Mouse (Mus musculus) stomach, embryonic 14.5 days (tissue): ENCODE results near the gene Gse1. TPM values are rescaled to one million over a fixed set of nuclear protein-coding genes. Genes with fewer than 3 reads are reported as not detected.
A peak's percentile ranks its signal among the peaks of the same experiment; 100 is the strongest.

Source experiments
- ATAC-seq: fragments of 200-750 bp; cut with Nextera tagmentation; 2 replicates; pipeline ENCODE4 v1.8.0; 2017; ENCODE audit warnings: low read depth, moderate TSS enrichment; ENCODE audit not compliant: insufficient number of reproducible peaks, insufficient read depth, low FRiP score
- H3K27ac ChIP-seq: fragments of 300-500 bp; sonication (generic); 2 replicates; pipeline ENCODE4 v1.5.1; 2014; ENCODE audit warnings: mild to moderate bottlenecking, low read length, moderate library complexity, mixed read lengths
- H3K27me3 ChIP-seq: fragments of 300-500 bp; sonication (generic); 2 replicates; pipeline ENCODE4 v1.6.1; 2014; ENCODE audit warnings: low read length, control low read depth, mixed read lengths; ENCODE audit not compliant: control insufficient read depth, insufficient read depth
- H3K36me3 ChIP-seq: fragments of 300-500 bp; sonication (generic); 2 replicates; pipeline ENCODE4 v1.6.1; 2014; ENCODE audit warnings: mild to moderate bottlenecking, control low read depth, low read length, moderate library complexity, mixed read lengths; ENCODE audit not compliant: control insufficient read depth, insufficient read depth
- H3K4me1 ChIP-seq: fragments of 300-500 bp; sonication (generic); 2 replicates; pipeline ENCODE4 v1.6.1; 2014; ENCODE audit warnings: low read length, control low read depth, mixed read lengths; ENCODE audit not compliant: control insufficient read depth, insufficient read depth
- H3K4me2 ChIP-seq: fragments of 300-500 bp; sonication (generic); replicated peaks from 2 replicates; pipeline ENCODE4 v1.6.1; 2014; ENCODE audit warnings: low read depth, low read length, control low read depth
- H3K4me3 ChIP-seq: fragments of 300-500 bp; sonication (generic); 2 replicates; pipeline ENCODE4 v1.5.1; 2014; ENCODE audit warnings: low read depth, low read length, control low read depth
- H3K9ac ChIP-seq: fragments of 300-500 bp; sonication (generic); replicated peaks from 2 replicates; pipeline ENCODE4 v1.6.1; 2014; ENCODE audit warnings: low read depth, mild to moderate bottlenecking, control low read depth, low read length, moderate library complexity, mixed read lengths
- H3K9me3 ChIP-seq: fragments of 300-500 bp; sonication (generic); 2 replicates; pipeline ENCODE4 v1.6.1; 2016; ENCODE audit warnings: low read depth, low read length, control low read depth; ENCODE audit not compliant: control insufficient read depth
- WGBS: fragments of 180-500 bp; shearing (Covaris S2); extraction: QIAGEN DNeasy Blood & Tissue Kit; methylation state at CpG from one replicate; pipeline ENCODE4 v1.1.7; 2014; 5-methylcytosine and 5-hydroxymethylcytosine counted together
- polyA plus RNA-seq: library from polyadenylated mRNA; unstranded; fragments of >200 nt; fragmentation: Nextera tagmentation; extraction: Ambion mirVana; gene quantifications from 2 replicates; pipeline ENCODE4 v1.2.1, GENCODE M21; 2014

Gse1 gene
- polyA plus RNA-seq, 1 experiment from 2014 or later = 11.1 TPM

DNA sequence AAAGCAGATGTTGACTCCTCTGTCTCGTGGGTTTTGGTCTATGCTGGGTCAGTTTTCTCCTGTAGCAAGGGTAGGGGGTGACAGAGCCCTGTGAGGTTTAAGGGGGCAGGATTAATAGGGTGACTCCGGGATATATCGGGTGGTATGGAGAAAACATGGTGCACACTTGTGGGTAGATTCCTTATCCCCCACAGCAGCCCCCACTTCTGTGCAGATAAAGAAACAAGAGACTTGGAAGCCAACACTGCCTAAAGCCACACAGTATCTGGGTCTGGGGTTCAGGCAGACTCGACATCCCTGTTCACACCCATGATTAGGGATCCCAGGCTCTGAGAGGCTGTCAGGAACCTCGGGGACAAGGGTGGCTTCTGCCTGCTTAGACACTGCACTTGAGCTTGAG is 192.0 kb downstream of the Gse1 start:
- no peaks in the 10 kb centered on the region for H3K27me3 ChIP-seq
- 71% methylated on average over 5 of the region's 5 CpGs for WGBS
- no peak for ATAC-seq
- peaks cover 74% of the 10 kb centered on the region for H3K4me1 ChIP-seq
- H3K27ac ChIP-seq = no peak overlapping the region
- H3K9me3 ChIP-seq = no peaks in the 10 kb centered on the region
- no peak overlapping the region for H3K9ac ChIP-seq
- no peaks in the 10 kb centered on the region for H3K36me3 ChIP-seq
- no peak overlapping the region for H3K4me2 ChIP-seq
- H3K4me3 ChIP-seq = no peak overlapping the region

DNA sequence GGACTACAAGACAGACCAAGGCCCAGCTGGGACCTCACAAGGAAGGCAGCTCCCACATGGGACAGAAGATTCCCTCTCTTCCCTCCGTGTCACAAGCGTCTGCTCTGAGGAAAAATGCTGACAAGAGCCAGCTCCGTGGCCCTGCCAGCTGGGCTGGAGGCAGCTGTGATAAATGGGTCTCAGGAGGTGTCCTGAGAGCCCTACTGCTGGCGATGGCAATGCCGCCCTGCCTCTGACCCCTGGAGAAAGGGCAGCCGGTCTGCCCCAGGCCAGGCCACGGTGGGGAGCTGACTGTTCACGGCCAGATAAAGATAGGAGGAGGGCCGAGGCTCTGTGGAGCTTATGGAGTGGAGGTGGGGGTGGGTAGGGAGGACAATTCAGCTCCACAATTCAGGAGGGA is 193.4 kb downstream of the Gse1 start:
- WGBS = 16% methylated on average over 9 of the region's 9 CpGs
- Histone ChIP-seq H3K9ac (no peak overlapping the region), H3K4me2 (no peak overlapping the region), H3K36me3 (no peaks in the 10 kb centered on the region), H3K9me3 (no peaks in the 10 kb centered on the region), H3K27me3 (no peaks in the 10 kb centered on the region), H3K27ac (0 out of 2 replicates have a peak overlapping the region, but pooled peaks have one; percentile 2), H3K4me3 (no peak overlapping the region), H3K4me1 (peaks cover 74% of the 10 kb centered on the region)
- ATAC-seq = no peak

DNA sequence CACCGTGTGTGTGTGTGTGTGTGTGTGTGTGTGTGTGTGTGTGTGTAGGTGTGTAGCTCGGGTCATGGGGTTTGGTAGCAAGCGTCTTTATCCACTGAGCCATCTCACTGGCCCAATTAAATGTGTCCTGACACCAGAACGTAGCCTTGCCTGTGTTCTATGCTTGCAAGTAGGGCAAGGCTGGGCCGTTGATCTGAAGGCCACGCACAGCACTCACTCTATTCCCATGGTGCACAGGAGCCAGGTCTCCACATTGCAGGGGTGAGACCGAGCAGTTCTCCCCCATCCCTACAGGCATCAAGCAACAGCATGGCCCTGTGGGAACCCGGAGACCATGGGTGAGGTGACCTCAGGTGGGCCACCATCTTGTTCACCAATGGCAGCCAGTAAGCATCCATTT is 194.0 kb downstream of the Gse1 start:
- Histone ChIP-seq H3K9ac (no peak overlapping the region), H3K27me3 (no peaks in the 10 kb centered on the region), H3K36me3 (no peaks in the 10 kb centered on the region), H3K9me3 (no peaks in the 10 kb centered on the region), H3K4me1 (peaks cover 74% of the 10 kb centered on the region), H3K4me2 (no peak overlapping the region), H3K27ac (no peak overlapping the region), H3K4me3 (no peak overlapping the region)
- 88% methylated on average over 8 of the region's 8 CpGs for WGBS
- ATAC-seq = no peak

DNA sequence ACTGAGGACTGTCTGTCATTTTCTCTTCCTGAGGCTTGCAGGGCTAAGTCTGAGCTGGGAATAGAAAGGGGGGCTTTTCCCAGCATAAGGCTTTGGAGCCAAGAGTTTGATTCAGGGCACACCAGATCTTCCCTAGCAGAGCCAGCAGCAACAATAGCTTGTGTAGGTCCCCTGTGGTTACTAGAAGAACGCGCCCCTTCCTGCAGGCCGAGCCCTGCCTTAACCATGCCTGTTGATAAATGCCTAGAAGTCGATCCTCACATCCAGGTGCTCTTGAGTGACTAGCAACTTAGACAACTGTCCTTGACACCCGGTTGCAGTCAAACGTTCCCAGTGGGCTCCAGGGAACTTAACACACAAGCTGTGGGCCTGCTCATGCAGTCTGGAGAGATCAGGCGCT is 195.3 kb downstream of the Gse1 start:
- no peak for ATAC-seq
- H3K27ac ChIP-seq = no peak overlapping the region
- peaks cover 65% of the 10 kb centered on the region for H3K4me1 ChIP-seq
- 47% methylated on average over 7 of the region's 7 CpGs for WGBS
- H3K27me3 ChIP-seq = no peaks in the 10 kb centered on the region
- no peaks in the 10 kb centered on the region for H3K9me3 ChIP-seq
- no peak overlapping the region for H3K4me2 ChIP-seq
- H3K9ac ChIP-seq = no peak overlapping the region
- H3K36me3 ChIP-seq = no peaks in the 10 kb centered on the region
- no peak overlapping the region for H3K4me3 ChIP-seq

DNA sequence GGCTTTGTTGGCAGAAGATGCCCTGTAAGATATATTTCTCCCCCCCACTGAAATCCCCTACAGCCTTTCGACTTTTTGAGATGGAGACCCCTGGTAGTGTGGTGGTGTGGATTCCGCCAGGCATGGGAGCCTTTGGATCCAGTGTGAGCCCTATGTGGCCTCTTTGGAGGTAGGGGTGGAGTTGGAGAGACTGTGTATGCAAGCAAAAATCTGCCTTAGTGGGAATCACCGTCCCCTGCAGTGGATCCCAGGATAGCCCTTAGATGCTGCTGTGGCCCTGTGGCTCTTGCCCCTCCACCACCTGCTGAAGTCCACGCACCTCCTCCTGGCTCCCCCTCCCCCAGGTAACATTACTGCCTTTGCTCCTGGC is 196.6 kb downstream of the Gse1 start:
- Histone ChIP-seq H3K9me3 (no peaks in the 10 kb centered on the region), H3K4me1 (peaks cover 65% of the 10 kb centered on the region), H3K27ac (peak overlapping the region; percentile 80), H3K4me3 (no peak overlapping the region), H3K9ac (no peak overlapping the region), H3K36me3 (no peaks in the 10 kb centered on the region), H3K27me3 (no peaks in the 10 kb centered on the region), H3K4me2 (peak overlapping the region; percentile 18; the same call in 1 of the 2 replicates)
- WGBS = 22% methylated on average over 4 of the region's 4 CpGs
- ATAC-seq = no peak

DNA sequence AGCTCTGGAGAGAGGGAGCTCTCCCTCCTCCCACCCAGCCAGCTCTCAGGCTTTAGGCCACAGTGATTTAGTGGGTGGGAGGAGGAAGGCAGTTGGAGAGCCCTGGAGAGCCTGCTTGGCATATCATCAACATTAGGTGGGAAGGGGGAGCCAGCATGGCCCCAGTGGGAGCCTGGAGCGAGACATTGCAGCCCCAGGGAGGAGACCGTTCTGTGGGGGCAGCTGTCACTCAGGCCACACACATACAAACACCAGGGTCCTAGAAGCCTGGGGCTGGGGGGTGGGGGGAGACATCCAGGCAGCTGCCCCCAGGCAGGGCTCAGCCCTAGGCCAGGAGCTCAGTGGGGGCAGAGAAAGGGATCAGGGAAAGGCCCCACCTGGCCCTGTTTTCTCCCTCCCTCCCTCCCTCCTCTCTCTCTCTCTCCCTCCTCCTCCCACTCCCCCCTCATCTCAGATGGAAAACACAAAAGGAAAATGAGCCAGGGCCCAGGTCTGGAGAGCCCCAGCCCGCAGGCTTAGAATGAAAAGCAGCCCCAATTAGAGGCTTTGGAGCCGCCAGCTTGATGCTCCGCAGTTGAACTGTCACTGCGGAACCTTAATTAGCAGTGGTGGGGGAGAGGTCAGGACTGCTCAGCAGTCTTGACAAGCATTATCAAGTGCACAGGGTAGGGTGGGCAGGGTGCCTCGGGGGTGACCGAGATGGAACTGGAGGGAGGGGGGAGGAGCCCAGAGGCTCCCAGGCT is 197.1 kb downstream of the Gse1 start:
- Histone ChIP-seq H3K4me3 (no peak overlapping the region), H3K9ac (no peak overlapping the region), H3K27me3 (no peaks in the 10 kb centered on the region), H3K27ac (peak overlapping the region; percentile 80), H3K36me3 (no peaks in the 10 kb centered on the region), H3K4me1 (peaks cover 60% of the 10 kb centered on the region), H3K4me2 (peak overlapping the region; percentile 18; the same call in 1 of the 2 replicates), H3K9me3 (no peaks in the 10 kb centered on the region)
- ATAC-seq = peak; percentile 61
- WGBS = 17% methylated on average over 8 of the region's 8 CpGs

DNA sequence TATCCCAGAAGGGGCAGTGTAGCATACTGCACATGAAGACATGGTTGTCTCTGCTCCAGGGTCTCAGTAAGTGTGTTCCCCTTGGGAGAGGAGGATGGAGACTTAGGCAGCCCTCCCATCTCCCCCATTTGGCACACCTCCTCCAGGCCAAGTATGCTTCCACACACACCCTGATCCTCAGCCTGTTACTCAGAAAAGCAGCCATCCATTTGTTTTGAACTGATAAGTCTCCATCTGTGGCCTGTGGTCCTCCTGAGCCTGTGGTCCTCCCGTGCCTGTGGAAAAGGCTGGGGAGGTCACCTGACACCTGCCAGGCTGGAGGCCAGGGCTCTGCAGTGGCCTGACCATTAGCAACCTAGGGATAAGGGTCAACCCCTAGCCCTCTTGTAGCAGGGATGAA is 197.8 kb downstream of the Gse1 start:
- Histone ChIP-seq H3K36me3 (no peaks in the 10 kb centered on the region), H3K4me3 (no peak overlapping the region), H3K9me3 (no peaks in the 10 kb centered on the region), H3K9ac (no peak overlapping the region), H3K4me1 (peaks cover 54% of the 10 kb centered on the region), H3K4me2 (no peak overlapping the region), H3K27ac (peak overlapping the region; percentile 80; the same call in 1 of the 2 replicates), H3K27me3 (no peaks in the 10 kb centered on the region)
- no peak for ATAC-seq
- WGBS = 54% methylated on average over 1 of the region's 1 CpGs

DNA sequence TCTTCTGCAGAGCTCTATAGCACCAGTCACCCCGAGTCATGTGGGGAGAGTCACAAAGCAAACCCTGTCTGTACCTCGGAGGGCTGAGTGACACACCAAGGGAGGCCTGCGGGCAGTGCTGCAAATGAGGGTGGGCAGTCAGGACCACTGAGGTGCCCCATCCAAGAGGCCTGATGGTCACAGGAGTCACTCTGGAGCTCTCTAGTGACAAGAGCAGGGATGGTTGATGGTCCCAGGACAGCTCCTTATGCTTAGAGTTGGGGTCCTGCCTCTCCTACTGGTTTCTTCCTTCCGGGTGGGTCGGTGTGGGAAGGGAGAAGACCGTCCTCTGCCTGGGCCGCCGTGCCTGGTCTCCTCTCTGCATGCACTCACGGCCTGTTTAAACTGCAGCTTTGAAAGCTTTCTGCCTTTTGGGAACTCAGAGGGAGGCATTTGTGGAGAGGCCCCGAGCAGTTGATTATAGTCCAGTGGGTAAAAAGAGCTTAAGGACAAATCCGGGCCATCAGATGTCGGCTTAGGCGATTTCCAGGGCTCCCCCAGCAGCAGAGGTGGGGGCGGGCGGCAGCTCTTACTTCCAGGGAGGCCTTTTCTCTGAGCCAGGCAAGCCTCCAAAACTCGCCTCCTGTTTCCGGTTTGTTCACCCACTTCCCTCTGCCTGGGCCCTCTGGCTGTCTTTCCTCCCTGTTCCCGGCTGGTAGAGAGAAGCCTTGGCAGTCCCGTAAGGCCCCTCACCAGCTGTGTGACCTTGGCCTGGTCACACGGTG is 198.5 kb downstream of the Gse1 start:
- no peaks in the 10 kb centered on the region for H3K9me3 ChIP-seq
- peaks cover 47% of the 10 kb centered on the region for H3K4me1 ChIP-seq
- no peak overlapping the region for H3K4me2 ChIP-seq
- ATAC-seq = no peak
- 39% methylated on average over 20 of the region's 20 CpGs for WGBS
- H3K27me3 ChIP-seq = no peaks in the 10 kb centered on the region
- H3K27ac ChIP-seq = peak overlapping the region; percentile 80; the same call in 1 of the 2 replicates
- no peak overlapping the region for H3K9ac ChIP-seq
- no peak overlapping the region for H3K4me3 ChIP-seq
- no peaks in the 10 kb centered on the region for H3K36me3 ChIP-seq
